Mouse (Mus musculus): ENCODE measurements at regions not wholly inside any gene's neighbourhood (a gene's known extent, or its start where the extent isn't known, plus 50 kb on each side); places are given as distances from the start of the nearest gene placed in this dataset.
A peak's percentile ranks its signal among the peaks of the same experiment; 100 is the strongest.

GRCm38 (mm10) chr4:56264626-56265025, 475.2 kb upstream of the Gm26657 start:
- no peak for DNase-seq (ENCODE audit: low spot score in 2 of 2)

GRCm38 (mm10) chr4:56263822-56264221, 476.0 kb upstream of the Gm26657 start:
- DNase-seq (ENCODE audit: low spot score in 2 of 2): peak; percentile 33 to 40

- no peak for DNase-seq (ENCODE audit: low spot score in 2 of 2)
Observed at GRCm38 (mm10) chr4:56262589-56262988, 477.3 kb upstream of the Gm26657 start.

- DNase-seq (ENCODE audit: low spot score in 2 of 2): no peak
Observed at GRCm38 (mm10) chr4:56261992-56262391, 477.9 kb upstream of the Gm26657 start.

GRCm38 (mm10) chr4:56252375-56252774, 487.5 kb upstream of the Gm26657 start:
- no peak for DNase-seq (ENCODE audit: low spot score in 2 of 2)

- DNase-seq (ENCODE audit: low spot score in 2 of 2): no peak
Observed at GRCm38 (mm10) chr4:56251766-56252165, 488.1 kb upstream of the Gm26657 start.

- DNase-seq (ENCODE audit: low spot score in 2 of 2): no peak
Observed at GRCm38 (mm10) chr4:56250611-56251010, 489.3 kb upstream of the Gm26657 start.

- no peak for DNase-seq (ENCODE audit: low spot score in 2 of 2)
Observed at GRCm38 (mm10) chr4:56243863-56244262, 496.0 kb upstream of the Gm26657 start.

- no peak for DNase-seq (ENCODE audit: low spot score in 2 of 2)
Observed at GRCm38 (mm10) chr4:56238496-56239488, 501.1 kb upstream of the Gm26657 start.

- DNase-seq (ENCODE audit: low spot score in 2 of 2): peak; percentile 39 to 57
Observed at GRCm38 (mm10) chr4:56231414-56231813, 508.5 kb upstream of the Gm26657 start.

GRCm38 (mm10) chr4:56230451-56230850, 509.4 kb upstream of the Gm26657 start:
- DNase-seq (ENCODE audit: low spot score in 2 of 2): no peak

GRCm38 (mm10) chr4:56226493-56226892, 513.4 kb upstream of the Gm26657 start:
- no peak for DNase-seq (ENCODE audit: low spot score in 2 of 2)

GRCm38 (mm10) chr4:56224542-56224941, 515.3 kb upstream of the Gm26657 start:
- no peak for DNase-seq (ENCODE audit: low spot score in 2 of 2)

GRCm38 (mm10) chr4:56222023-56222776, 517.7 kb upstream of the Gm26657 start:
- DNase-seq (ENCODE audit: low spot score in 2 of 2): peak in 1 of 2 experiments; percentile 46

- DNase-seq (ENCODE audit: low spot score in 2 of 2): no peak
Observed at GRCm38 (mm10) chr4:56220531-56220930, 519.3 kb upstream of the Gm26657 start.

GRCm38 (mm10) chr4:56209499-56209898, 530.4 kb upstream of the Gm26657 start:
- DNase-seq (ENCODE audit: low spot score in 2 of 2): no peak

- DNase-seq (ENCODE audit: low spot score in 2 of 2): no peak
Observed at GRCm38 (mm10) chr4:56207726-56208125, 532.1 kb upstream of the Gm26657 start.

- no peak for DNase-seq (ENCODE audit: low spot score in 2 of 2)
Observed at GRCm38 (mm10) chr4:56205069-56205468, 534.8 kb upstream of the Gm26657 start.

- no peak for DNase-seq (ENCODE audit: low spot score in 2 of 2)
Observed at GRCm38 (mm10) chr4:56193365-56193764, 546.5 kb upstream of the Gm26657 start.

- peak; percentile 32 to 42 for DNase-seq (ENCODE audit: low spot score in 2 of 2)
Observed at GRCm38 (mm10) chr4:56192516-56192915, 547.4 kb upstream of the Gm26657 start.

- no peak for DNase-seq (ENCODE audit: low spot score in 2 of 2)
Observed at GRCm38 (mm10) chr4:56179566-56179965, 560.3 kb upstream of the Gm26657 start.

GRCm38 (mm10) chr4:56178844-56179481, 560.9 kb upstream of the Gm26657 start:
- no peak for DNase-seq (ENCODE audit: low spot score in 2 of 2)
